Mouse (Mus musculus) G1E-ER4 (cell line): ENCODE measurements around the gene Cdkal1. TPM values are rescaled to one million over a fixed set of nuclear protein-coding genes. Genes with fewer than 3 reads are reported as not detected.

Experiments
- GATA1 ChIP-seq: IDR thresholded peaks from one replicate; pipeline ENCODE4 v1.8.0; 2012; ENCODE audit warnings: low read length, inconsistent platforms
- polyA plus RNA-seq: library from polyadenylated mRNA; stranded (reverse); fragments of >175 nt; gene quantifications from 2 replicates; pipeline ENCODE4 v1.2.3, GENCODE M21; 2012

The Cdkal1 gene
- polyA plus RNA-seq, 1 experiment: 0.64 TPM

- no peak for TF ChIP-seq GATA1
These were observed 147.9 kb downstream of the Cdkal1 start for GRCm38 (mm10) chr13:29707620-29708019.

GRCm38 (mm10) chr13:29701400-29701799 lies 154.1 kb downstream of the Cdkal1 start:
- TF ChIP-seq GATA1: no peak

GRCm38 (mm10) chr13:29699896-29700295 lies 155.6 kb downstream of the Cdkal1 start:
- no peak for TF ChIP-seq GATA1

GRCm38 (mm10) chr13:29698307-29698985 lies 157.0 kb downstream of the Cdkal1 start:
- no peak for TF ChIP-seq GATA1

- no peak for TF ChIP-seq GATA1
These were observed 158.2 kb downstream of the Cdkal1 start for GRCm38 (mm10) chr13:29697230-29697629.

GRCm38 (mm10) chr13:29690734-29691133 lies 164.7 kb downstream of the Cdkal1 start:
- TF ChIP-seq GATA1: no peak

- TF ChIP-seq GATA1: no peak
These were observed 166.6 kb downstream of the Cdkal1 start for GRCm38 (mm10) chr13:29688851-29689250.

- no peak for TF ChIP-seq GATA1
These were observed 167.6 kb downstream of the Cdkal1 start for GRCm38 (mm10) chr13:29687872-29688271.

- no peak for TF ChIP-seq GATA1
These were observed 175.8 kb downstream of the Cdkal1 start for GRCm38 (mm10) chr13:29679479-29680186.

- no peak for TF ChIP-seq GATA1
These were observed 177.9 kb downstream of the Cdkal1 start for GRCm38 (mm10) chr13:29677559-29677958.

- no peak for TF ChIP-seq GATA1
These were observed 184.8 kb downstream of the Cdkal1 start for GRCm38 (mm10) chr13:29670626-29671025.

- no peak for TF ChIP-seq GATA1
These were observed 191.6 kb downstream of the Cdkal1 start for GRCm38 (mm10) chr13:29663908-29664307.

GRCm38 (mm10) chr13:29655841-29656365 lies 199.6 kb downstream of the Cdkal1 start:
- no peak for TF ChIP-seq GATA1

GRCm38 (mm10) chr13:29653407-29653806 lies 202.1 kb downstream of the Cdkal1 start:
- TF ChIP-seq GATA1: no peak

GRCm38 (mm10) chr13:29652791-29653190 lies 202.7 kb downstream of the Cdkal1 start:
- TF ChIP-seq GATA1: no peak

GRCm38 (mm10) chr13:29650576-29651236 lies 204.8 kb downstream of the Cdkal1 start:
- TF ChIP-seq GATA1: no peak

- no peak for TF ChIP-seq GATA1
These were observed 205.9 kb downstream of the Cdkal1 start for GRCm38 (mm10) chr13:29649593-29649992.
